Mouse (Mus musculus) olfactory bulb, adult 2 months (tissue): ENCODE results near the gene Cops2.

Experiments
- CTCF ChIP-seq: fragments of 200-500 bp; IDR thresholded peaks from 2 replicates; pipeline ENCODE4 v1.5.1; 2012; ENCODE audit warnings: low read depth, mild to moderate bottlenecking, low read length, moderate library complexity; ENCODE audit not compliant: insufficient read depth
- POLR2A ChIP-seq: fragments of 200-500 bp; IDR thresholded peaks from 2 replicates; pipeline ENCODE4 v1.6.1; 2012; ENCODE audit warnings: mild to moderate bottlenecking, low read depth, low read length, moderate library complexity; ENCODE audit not compliant: insufficient read depth

GRCm38 (mm10) chr2:125789265-125789664 is 69.7 kb downstream of the Cops2 start:
- no peak for TF ChIP-seq POLR2A
- TF ChIP-seq CTCF = no peak
